Mouse (Mus musculus): ENCODE data around the gene Ucp1.

- TF ChIP-seq GATA1 (IDR thresholded peaks at IDR 0.05; ENCODE audit: borderline replicate concordance, low read length) = no peak
- no peak for TF ChIP-seq FLI1 (IDR thresholded peaks at IDR 0.05; ENCODE audit: low read length)
Measured at GRCm38 (mm10) chr8:83322374-83322773, 32.2 kb downstream of the Ucp1 start.
